ENCODE assay signal across 17 mouse cellular contexts in genomic region chr16:32105698-32106097, GRCm38 (mm10). TPM values are rescaled to one million over a fixed set of nuclear protein-coding genes. Genes with fewer than 3 reads are reported as not detected.
DNase-seq lines count a peak whose midpoint lies in the region; ATAC-seq and TF ChIP-seq lines count a peak whose summit lies in the region.
"Had no signal": no experiment of that assay in that cellular context is flagged by ENCODE, and none has a peak within 500 bp of the region (broad histone marks: within the 10 kb centered on the region; RNA-seq: fewer than 3 reads in every experiment).

No protein-coding gene starts in this region.

- DNase-seq in gastrocnemius, adult 2 months, result no peak
- no peak for DNase-seq in gastrocnemius, postnatal 25 days
- no peak for DNase-seq in liver, adult 2 months (ENCODE audit: extremely low read depth, low read depth, low spot score)
- DNase-seq in CD4-positive helper T cell, adult 2 months (ENCODE audit: low read depth, low spot score), result peak; percentile 49
- peak; percentile 60 for DNase-seq in ZHBTc4 (ENCODE audit: low read depth, low spot score)
- no peak for DNase-seq in left cerebral cortex, adult 9 months (ENCODE audit: low spot score in 2 of 2)
- no peak for DNase-seq in urinary bladder, adult 2 months (ENCODE audit: low spot score)
- DNase-seq: cerebellum, adult 9-10 months; kidney, adult 9 months; liver, embryonic 13.5 days had no signal

- no peaks in the 10 kb centered on the region for H3K36me3 ChIP-seq in liver, adult 2 months (ENCODE audit: control insufficient read depth, insufficient read depth, low read length)
- H3K36me3 ChIP-seq in liver, embryonic 12.5 days, result peaks cover 27% of the 10 kb centered on the region

- no peaks in the 10 kb centered on the region for H3K79me2 ChIP-seq in liver, adult 2 months (ENCODE audit: control insufficient read depth, insufficient read depth, low read length)

- no peaks in the 10 kb centered on the region for H3K27me3 ChIP-seq in liver, adult 2 months (ENCODE audit: control insufficient read depth, insufficient read depth, low read length)
- H3K27me3 ChIP-seq in liver, embryonic 12.5 days (replicated peaks), result no peaks in the 10 kb centered on the region
- H3K27me3 ChIP-seq: embryonic facial prominence, embryonic 15.5 days; forebrain, embryonic 12.5 days; heart, embryonic 15.5 days; hindbrain, embryonic 12.5 days; liver, embryonic 13.5 days; midbrain, embryonic 12.5 days had no signal

- H3K4me2 ChIP-seq in liver, embryonic 12.5 days, result no peak overlapping the region
- H3K4me2 ChIP-seq: embryonic facial prominence, embryonic 15.5 days; forebrain, embryonic 12.5 days; heart, embryonic 15.5 days; hindbrain, embryonic 12.5 days; liver, embryonic 13.5 days; midbrain, embryonic 12.5 days had no signal

- peaks cover 3% of the 10 kb centered on the region; the same call in 1 of the 2 replicates for H3K9me3 ChIP-seq in liver, embryonic 12.5 days (replicated peaks)
- H3K9me3 ChIP-seq: embryonic facial prominence, embryonic 15.5 days; forebrain, embryonic 12.5 days; heart, embryonic 15.5 days; hindbrain, embryonic 12.5 days; liver, embryonic 13.5 days; midbrain, embryonic 12.5 days had no signal

- H3K4me1 ChIP-seq in liver, adult 2 months (ENCODE audit: control insufficient read depth, insufficient read depth, low read length), result no peaks in the 10 kb centered on the region
- H3K4me1 ChIP-seq in liver, embryonic 12.5 days, result peaks cover 7% of the 10 kb centered on the region
- H3K4me1 ChIP-seq: embryonic facial prominence, embryonic 15.5 days; forebrain, embryonic 12.5 days; heart, embryonic 15.5 days; hindbrain, embryonic 12.5 days; midbrain, embryonic 12.5 days had no signal

- no peak overlapping the region for H3K9ac ChIP-seq in liver, adult 2 months (ENCODE audit: low read depth, low read length)
- no peak overlapping the region for H3K9ac ChIP-seq in liver, embryonic 12.5 days
- H3K9ac ChIP-seq: embryonic facial prominence, embryonic 15.5 days; forebrain, embryonic 12.5 days; heart, embryonic 15.5 days; hindbrain, embryonic 12.5 days; liver, embryonic 13.5 days; midbrain, embryonic 12.5 days had no signal

- peak; percentile 35; the same call in 1 of the 2 replicates for TF ChIP-seq CTCF in gastrocnemius, adult 2 months (IDR thresholded peaks at IDR 0.05)
- TF ChIP-seq CTCF in liver, adult 2 months (IDR thresholded peaks at IDR 0.05; ENCODE audit: low read depth, low read length), result peak; percentile 36; the same call in 1 of the 2 replicates

- intact Hi-C loops in gastrocnemius, adult 2 months (cut with DNase I), result no loop called here

- 97% methylated on average over 1 of the region's 1 CpGs for WGBS in liver, adult 2 months
- 86% methylated on average over 1 of the region's 1 CpGs for WGBS in liver, embryonic 12.5 days (ENCODE audit: insufficient replicate concordance)

- no peak for TF ChIP-seq POLR2A in liver, adult 2 months (IDR thresholded peaks at IDR 0.05; ENCODE audit: extremely low read depth, insufficient read depth, low read length)

- H3K4me3 ChIP-seq in gastrocnemius, adult 2 months, result no peak overlapping the region
- no peak overlapping the region for H3K4me3 ChIP-seq in liver, adult 2 months (ENCODE audit: insufficient read depth, low read depth, low read length)
- no peak overlapping the region for H3K4me3 ChIP-seq in liver, embryonic 12.5 days
- H3K4me3 ChIP-seq: embryonic facial prominence, embryonic 15.5 days; forebrain, embryonic 12.5 days; heart, embryonic 15.5 days; hindbrain, embryonic 12.5 days; liver, embryonic 13.5 days; midbrain, embryonic 12.5 days; myocyte had no signal

- no peak for ATAC-seq in liver, embryonic 12.5 days

- H3K27ac ChIP-seq in gastrocnemius, adult 2 months, result no peak overlapping the region
- H3K27ac ChIP-seq in liver, adult 2 months (replicated peaks; ENCODE audit: insufficient read depth, low read depth, low read length), result no peak overlapping the region
- H3K27ac ChIP-seq in liver, embryonic 12.5 days, result no peak overlapping the region
- H3K27ac ChIP-seq: embryonic facial prominence, embryonic 15.5 days; forebrain, embryonic 12.5 days; heart, embryonic 15.5 days; hindbrain, embryonic 12.5 days; liver, embryonic 13.5 days; midbrain, embryonic 12.5 days had no signal

RNA-seq across cellular contexts. Expression of gene Cep19, which starts 6.1 kb away (rescaled TPM):
- 1 to 10 TPM; 8.3 to 8.4 TPM for total RNA-seq in gastrocnemius, adult 2 months (2021)
- 1 to 10 TPM; 7.7 to 7.9 TPM for total RNA-seq in gastrocnemius, postnatal 25 days (2021)
- total RNA-seq in liver, adult 2 months (2014; rRNA removed), result 6.0 and 6.5 TPM in 2 replicates
- polyA plus RNA-seq in liver, adult 2 months (2012; rRNA removed), result 7.6 and 10.1 TPM in 2 replicates
- 7.6 TPM in 2 replicates for polyA plus RNA-seq in liver, embryonic 12.5 days (2016; fragmentation: Nextera tagmentation; extraction: Ambion mirVana)
- polyA plus RNA-seq in urinary bladder, adult 2 months (2012; rRNA removed), result 19.4 and 20.3 TPM in 2 replicates

RNA-seq across cellular contexts. Expression of gene Pigx, which starts 6.2 kb away (rescaled TPM):
- 10 to 100 TPM; 11.3 to 12.6 TPM for total RNA-seq in gastrocnemius, adult 2 months (2021)
- total RNA-seq in gastrocnemius, postnatal 25 days (2021), result 10 to 100 TPM; 12.6 to 14.0 TPM
- 37.7 and 40.5 TPM in 2 replicates for total RNA-seq in liver, adult 2 months (2014; rRNA removed)
- polyA plus RNA-seq in liver, adult 2 months (2012; rRNA removed), result 17.5 and 19.0 TPM in 2 replicates
- polyA plus RNA-seq in liver, embryonic 12.5 days (2016; fragmentation: Nextera tagmentation; extraction: Ambion mirVana), result 33.8 and 37.2 TPM in 2 replicates
- 58.3 and 74.9 TPM in 2 replicates for polyA plus RNA-seq in urinary bladder, adult 2 months (2012; rRNA removed)

RNA-seq across cellular contexts. Expression of gene Pak2, which starts 26.6 kb away (rescaled TPM):
- total RNA-seq in gastrocnemius, adult 2 months (2021), result 10 to 100 TPM; 13.3 to 15.8 TPM
- total RNA-seq in gastrocnemius, postnatal 25 days (2021), result 10 to 100 TPM; 13.8 to 14.7 TPM
- 11.0 and 11.8 TPM in 2 replicates for total RNA-seq in liver, adult 2 months (2014; rRNA removed)
- polyA plus RNA-seq in liver, adult 2 months (2012; rRNA removed), result 5.8 and 6.3 TPM in 2 replicates
- 17.7 and 18.3 TPM in 2 replicates for polyA plus RNA-seq in liver, embryonic 12.5 days (2016; fragmentation: Nextera tagmentation; extraction: Ambion mirVana)
- polyA plus RNA-seq in urinary bladder, adult 2 months (2012; rRNA removed), result 31.4 and 36.0 TPM in 2 replicates

RNA-seq across cellular contexts. Expression of gene Nrros, which starts 59.7 kb away (rescaled TPM):
- 1 to 10 TPM; 1.6 TPM for total RNA-seq in gastrocnemius, adult 2 months (2021)
- total RNA-seq in gastrocnemius, postnatal 25 days (2021), result 1 to 10 TPM; 1.9 to 2.5 TPM
- 4.1 and 5.3 TPM in 2 replicates for total RNA-seq in liver, adult 2 months (2014; rRNA removed)
- 3.1 and 5.9 TPM in 2 replicates for polyA plus RNA-seq in liver, adult 2 months (2012; rRNA removed)
- polyA plus RNA-seq in liver, embryonic 12.5 days (2016; fragmentation: Nextera tagmentation; extraction: Ambion mirVana), result 26.5 and 29.9 TPM in 2 replicates
- 19.4 TPM in 2 replicates for polyA plus RNA-seq in urinary bladder, adult 2 months (2012; rRNA removed)
- polyA plus RNA-seq: myocyte had no signal

Comparison
In these comparisons a context has a peak if more than half of its experiments do, and no peak if none do; other contexts are left out.
1. DNase-seq: peak in CD4-positive helper T cell, adult 2 months (single experiment) and ZHBTc4 (single experiment); none in gastrocnemius, adult 2 months (single experiment), gastrocnemius, postnatal 25 days (single experiment), liver, adult 2 months (single experiment), left cerebral cortex, adult 9 months (0 of 2) and urinary bladder, adult 2 months (single experiment).